Mouse (Mus musculus): ENCODE results near the gene Cetn2.
A peak's percentile ranks its signal among the peaks of the same experiment; 100 is the strongest.

Gene Cetn2

GRCm38 (mm10) chrX:72917884-72918681 lies at the start of gene Cetn2, which contains the start of gene Nsdhl:
TSS of gene Cetn2 (minus strand) at chrX:72918411.
TSS of gene Nsdhl (plus strand) at chrX:72918557.
- DNase-seq (ENCODE audit: low read depth, low spot score), result peak; percentile 79

- no peak for DNase-seq (ENCODE audit: low read depth, low spot score)
These were observed 44.5 kb upstream of the Cetn2 start for GRCm38 (mm10) chrX:72962743-72963142.

- DNase-seq (ENCODE audit: low read depth, low spot score), result no peak
These were observed 43.3 kb upstream of the Cetn2 start for GRCm38 (mm10) chrX:72961511-72961910.

DNA sequence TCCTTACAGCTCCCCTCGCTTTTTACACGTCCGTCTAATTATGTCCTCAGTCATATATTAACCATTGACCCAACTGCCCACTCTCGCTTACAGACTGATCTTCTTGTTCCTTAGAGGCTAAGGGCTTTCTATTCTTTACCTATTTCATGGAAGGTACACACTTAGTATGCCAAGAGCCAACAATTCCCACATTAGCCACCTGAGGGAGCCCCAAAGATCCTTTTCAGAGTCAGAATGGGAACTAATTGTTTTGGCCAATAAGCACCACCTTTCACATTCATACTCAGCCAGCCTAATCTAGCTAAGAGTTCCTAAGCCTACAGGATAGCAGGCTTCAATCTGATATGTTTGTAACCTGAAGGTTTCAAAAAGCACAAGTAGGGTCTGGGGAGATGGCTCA lies 42.2 kb upstream of the Cetn2 start:
- no peak for DNase-seq (ENCODE audit: low read depth, low spot score)

DNA sequence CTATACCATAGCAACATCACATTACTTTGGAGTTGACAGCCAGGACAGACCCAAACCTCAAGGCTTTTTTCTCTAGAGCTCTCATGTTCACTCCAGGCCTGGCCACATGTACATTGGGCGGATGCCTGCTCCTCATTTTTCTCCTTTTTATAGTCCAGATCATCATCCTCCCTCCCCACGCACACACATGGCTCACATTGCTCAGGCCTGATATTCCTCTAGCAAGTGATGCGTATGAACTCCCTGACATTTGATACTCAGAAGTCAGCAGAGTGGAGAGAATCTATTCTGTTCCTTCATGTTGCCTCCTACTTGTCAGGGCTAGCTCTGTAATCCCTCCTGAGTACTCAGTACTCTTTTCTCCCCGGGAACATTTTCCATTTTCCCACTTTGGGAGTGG lies 38.3 kb upstream of the Cetn2 start:
- no peak for DNase-seq (ENCODE audit: low read depth, low spot score)

DNA sequence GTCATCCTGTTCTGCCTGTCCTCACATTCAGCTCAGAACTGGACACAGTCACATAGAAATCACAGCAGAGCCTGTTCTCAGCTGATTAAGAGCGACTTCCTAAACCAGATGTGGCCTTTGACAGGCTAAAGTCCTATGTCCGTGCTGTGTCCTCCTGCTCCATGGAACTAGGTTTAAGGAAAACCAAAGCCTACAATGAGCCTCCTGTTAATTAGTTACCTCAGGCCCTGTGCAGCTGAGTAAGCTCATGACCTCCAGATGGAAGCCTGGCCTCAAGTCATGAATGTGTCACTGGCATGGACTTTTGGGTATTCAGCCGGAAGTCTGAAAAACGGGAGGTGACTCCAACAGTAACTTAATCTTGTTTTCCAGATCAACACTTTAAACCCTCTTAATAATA lies 35.3 kb upstream of the Cetn2 start:
- DNase-seq (ENCODE audit: low read depth, low spot score), result no peak

GRCm38 (mm10) chrX:72921391-72921790 lies 3.2 kb upstream of the Cetn2 start:
- DNase-seq (ENCODE audit: low read depth, low spot score), result no peak

DNA sequence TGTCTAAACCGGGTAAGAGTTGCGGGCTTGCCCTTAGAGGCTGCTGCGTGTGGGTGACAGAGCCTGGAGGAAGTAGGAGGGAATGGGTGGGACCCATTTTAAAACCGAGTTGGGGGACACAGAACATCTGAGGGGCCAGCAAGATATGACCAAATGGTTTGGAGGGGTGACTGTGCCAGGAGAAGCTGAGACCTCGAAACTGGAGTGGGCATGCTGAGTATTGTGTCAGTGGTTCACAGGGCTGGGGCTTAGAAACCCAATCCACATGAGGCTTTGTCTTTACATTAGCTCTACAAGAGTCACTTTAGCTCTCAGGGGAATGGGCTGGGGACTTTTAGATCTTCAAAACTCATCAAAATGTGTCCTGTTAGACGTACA lies 460 bp upstream of the Cetn2 start:
- no peak for DNase-seq (ENCODE audit: low read depth, low spot score)

DNA sequence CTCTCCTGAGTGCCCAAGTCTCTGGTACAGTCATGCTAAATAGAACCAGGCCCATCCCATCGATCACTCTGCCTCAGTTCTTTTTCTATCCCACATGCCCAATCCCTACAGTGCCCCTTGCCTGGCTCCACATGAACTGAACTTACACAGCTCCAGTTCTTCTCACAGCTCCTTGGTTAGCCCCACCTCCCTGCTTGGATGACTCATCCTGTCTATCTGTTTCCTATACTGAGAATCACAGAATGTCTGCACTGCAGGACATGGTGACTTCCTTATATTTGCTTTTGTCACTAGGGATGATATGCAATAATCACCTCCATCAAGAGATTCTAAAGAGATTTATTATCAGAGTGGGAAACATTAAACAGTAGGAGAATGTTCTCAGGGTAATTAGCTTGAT lies 6.6 kb downstream of the Cetn2 start:
- no peak for DNase-seq (ENCODE audit: low read depth, low spot score)

DNA sequence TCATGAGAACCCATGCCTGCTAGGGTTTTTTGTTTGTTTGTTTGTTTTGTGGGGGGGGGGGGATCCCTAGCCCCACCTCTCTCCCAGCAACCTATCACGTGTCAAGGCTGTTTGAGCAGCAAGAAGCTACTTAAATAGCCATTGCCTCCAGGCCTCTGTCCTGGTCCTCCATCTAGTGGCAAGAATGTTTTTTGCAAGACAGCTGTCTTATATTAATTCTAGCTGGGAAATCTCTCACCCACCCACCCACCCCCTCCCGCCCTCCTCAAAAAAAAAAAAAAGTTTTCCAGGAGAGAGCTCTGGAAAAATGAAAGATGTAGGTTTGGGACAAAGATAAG lies 9.8 kb downstream of the Cetn2 start:
- peak; percentile 39 for DNase-seq (ENCODE audit: low read depth, low spot score)

DNA sequence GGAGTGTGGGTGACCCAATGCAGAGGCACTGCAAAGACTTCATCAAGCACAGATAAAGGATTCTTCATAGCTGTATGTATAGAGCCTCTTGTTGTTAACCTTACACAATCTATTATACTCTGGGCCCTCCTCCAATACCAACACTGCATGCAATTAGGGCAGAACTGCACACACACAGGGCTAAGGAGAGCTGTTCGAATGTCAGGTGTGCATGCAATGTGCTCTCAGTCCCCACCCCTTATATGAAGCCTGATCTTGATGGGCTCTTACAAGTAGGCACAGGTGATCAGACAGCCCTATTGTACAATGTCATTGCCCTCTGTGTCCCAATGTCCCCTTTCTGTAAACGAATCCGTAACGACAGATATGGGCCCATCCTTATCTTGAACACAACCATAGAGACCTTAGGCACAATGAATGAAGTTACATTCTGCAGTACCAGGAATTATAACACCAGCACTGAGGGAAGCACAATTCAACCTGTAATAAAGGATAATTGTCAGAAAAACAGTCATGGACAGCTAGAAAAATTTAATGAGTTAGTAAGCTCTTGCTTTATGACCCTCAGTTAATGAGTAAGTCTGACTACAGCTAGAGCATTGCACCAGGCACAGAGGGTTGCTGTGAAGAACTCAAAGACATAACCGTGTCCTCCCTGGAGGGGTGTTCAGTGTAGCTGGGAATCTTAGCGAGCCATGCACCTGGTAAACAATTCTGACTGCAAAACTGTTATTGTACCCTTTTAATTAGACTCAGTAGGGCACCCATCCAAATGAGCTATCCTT lies 10.4 kb downstream of the Cetn2 start:
- no peak for DNase-seq (ENCODE audit: low read depth, low spot score)

DNA sequence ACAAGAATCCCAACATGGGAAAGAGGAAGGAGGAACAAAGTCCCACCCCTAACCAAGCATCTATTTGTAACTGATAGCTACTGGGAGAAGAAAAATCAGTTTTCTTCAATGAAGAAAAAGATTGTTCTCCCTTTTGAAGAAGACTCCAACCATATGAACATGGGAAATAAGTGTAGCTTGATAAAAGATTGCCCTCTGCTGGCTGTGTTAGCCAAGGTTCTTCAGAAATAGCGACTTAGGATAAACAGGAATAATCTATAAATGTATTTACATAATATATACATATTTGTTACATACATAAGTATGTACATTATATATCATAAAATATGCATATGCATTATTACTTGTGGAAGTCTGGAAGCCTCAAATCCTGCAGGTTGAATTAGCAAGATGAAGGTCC lies 15.7 kb downstream of the Cetn2 start:
- DNase-seq (ENCODE audit: low read depth, low spot score), result no peak

GRCm38 (mm10) chrX:72896055-72896437 lies 22.2 kb downstream of the Cetn2 start:
- DNase-seq (ENCODE audit: low read depth, low spot score), result no peak

GRCm38 (mm10) chrX:72895388-72896054 lies 22.7 kb downstream of the Cetn2 start:
- DNase-seq (ENCODE audit: low read depth, low spot score), result no peak

All from embryo, embryonic 11.5 days (tissue).